Mouse (Mus musculus): ENCODE results near the gene Isl2. TPM values are rescaled to one million over a fixed set of nuclear protein-coding genes. Genes with fewer than 3 reads are reported as not detected.

Gene Isl2
- not detected for polyA plus RNA-seq (2014; fragmentation: Illumina TruSeq; extraction: RNeasy Lipid Tissue Mini Kit (QIAGEN cat#74804); ENCODE audit: low read depth, low replicate concordance)

DNA sequence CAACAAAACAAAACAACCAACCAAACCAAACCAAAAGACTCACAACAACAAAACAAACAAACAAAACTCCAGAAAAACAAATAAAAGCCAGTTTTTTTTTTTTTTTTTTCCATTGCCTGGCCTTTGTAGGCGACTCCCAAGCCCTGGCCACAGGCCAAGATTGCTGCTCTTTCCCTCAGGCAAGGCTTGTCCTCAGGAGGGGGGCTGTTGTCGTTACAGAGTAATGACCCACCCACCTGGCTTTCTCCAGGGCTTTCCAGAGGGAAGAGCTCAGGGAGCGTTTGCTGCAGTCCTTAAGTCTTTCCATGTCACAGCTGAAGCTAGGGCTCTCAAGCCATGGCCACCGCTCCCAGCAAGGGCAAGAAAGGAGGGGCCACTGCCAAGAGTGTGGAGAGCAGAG lies at the start of gene Isl2:
Gene Isl2 (plus strand): TSS at position 296 of the 400 bp plus-strand sequence.

DNA sequence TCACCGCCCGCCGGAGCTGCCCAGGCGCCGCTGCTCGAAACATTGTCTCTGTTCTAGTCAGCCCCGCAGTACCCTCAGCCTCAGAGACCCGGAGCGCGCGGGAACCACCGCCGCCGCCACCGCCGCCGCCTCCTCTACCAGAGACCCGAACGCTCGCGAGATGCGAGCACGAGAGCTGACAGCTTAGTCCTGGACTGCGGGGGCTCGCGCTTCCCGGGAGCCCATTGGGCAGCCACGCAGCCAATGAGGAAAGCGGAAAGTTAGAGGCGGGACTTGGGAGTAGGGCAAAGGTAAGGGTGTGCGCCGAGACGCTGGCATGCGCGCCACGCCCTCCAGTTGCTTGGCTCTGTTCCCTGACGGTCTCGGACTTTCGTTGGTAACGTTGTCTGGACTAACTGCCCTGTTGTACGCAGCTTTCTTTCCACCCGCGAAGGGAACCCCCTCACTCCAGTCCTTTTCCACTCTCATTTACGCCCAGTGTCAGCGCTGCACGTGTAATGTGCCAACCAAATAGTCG lies 26.4 kb upstream of the Isl2 start, which contains the start of gene Etfa:
Gene Etfa (minus strand): TSS at position 217 of the 517 bp plus-strand sequence.

Other genes starting within 250 kb of the Isl2 start
- gene Nrg4, start 211.8 kb upstream of the Isl2 start, polyA plus RNA-seq (2014; fragmentation: Illumina TruSeq; extraction: RNeasy Lipid Tissue Mini Kit (QIAGEN cat#74804); ENCODE audit: low read depth, low replicate concordance): 20.2 TPM
- gene Tmem266, start 211.8 kb upstream of the Isl2 start, polyA plus RNA-seq (2014; fragmentation: Illumina TruSeq; extraction: RNeasy Lipid Tissue Mini Kit (QIAGEN cat#74804); ENCODE audit: low read depth, low replicate concordance): 0.82 TPM
- gene Etfa, start 26.4 kb upstream of the Isl2 start, polyA plus RNA-seq (2014; fragmentation: Illumina TruSeq; extraction: RNeasy Lipid Tissue Mini Kit (QIAGEN cat#74804); ENCODE audit: low read depth, low replicate concordance): 200 TPM

All from adipose tissue, adult 10 weeks (tissue).